Mouse (Mus musculus): ENCODE results near the gene Gm20458.

Gm20458 gene

GRCm38 (mm10) chr2:164505619-164506347 lies 45.0 kb downstream of the Gm20458 start:
- DNase-seq = no peak

- no peak for DNase-seq
Observed at GRCm38 (mm10) chr2:164507811-164508210, 47.0 kb downstream of the Gm20458 start.

- no peak for DNase-seq
Observed at GRCm38 (mm10) chr2:164510621-164511190, 49.9 kb downstream of the Gm20458 start.

GRCm38 (mm10) chr2:164512121-164512909 lies 51.5 kb downstream of the Gm20458 start:
- DNase-seq = no peak

GRCm38 (mm10) chr2:164513389-164513788 lies 52.6 kb downstream of the Gm20458 start:
- DNase-seq = no peak

- no peak for DNase-seq
Observed at GRCm38 (mm10) chr2:164514916-164515315, 54.1 kb downstream of the Gm20458 start.

- DNase-seq = no peak
Observed at GRCm38 (mm10) chr2:164515897-164516296, 55.1 kb downstream of the Gm20458 start.

- no peak for DNase-seq
Observed at GRCm38 (mm10) chr2:164516592-164516991, 55.8 kb downstream of the Gm20458 start.

GRCm38 (mm10) chr2:164517485-164518221 lies 56.9 kb downstream of the Gm20458 start:
- peak; percentile 48 for DNase-seq

- no peak for DNase-seq
Observed at GRCm38 (mm10) chr2:164518266-164519170, 57.8 kb downstream of the Gm20458 start.

- DNase-seq = no peak
Observed at GRCm38 (mm10) chr2:164519171-164519526, 58.4 kb downstream of the Gm20458 start.

- DNase-seq = no peak
Observed at GRCm38 (mm10) chr2:164520782-164521181, 60.0 kb downstream of the Gm20458 start.

- DNase-seq = no peak
Observed at GRCm38 (mm10) chr2:164521841-164522240, 61.1 kb downstream of the Gm20458 start.

GRCm38 (mm10) chr2:164522280-164522679 lies 61.5 kb downstream of the Gm20458 start:
- no peak for DNase-seq

GRCm38 (mm10) chr2:164523301-164523773 lies 62.6 kb downstream of the Gm20458 start:
- DNase-seq = peak; percentile 29

GRCm38 (mm10) chr2:164528557-164528956 lies 67.8 kb downstream of the Gm20458 start:
- DNase-seq = no peak

GRCm38 (mm10) chr2:164531169-164531568 lies 70.4 kb downstream of the Gm20458 start:
- peak; percentile 50 for DNase-seq

- DNase-seq = no peak
Observed at GRCm38 (mm10) chr2:164534315-164534714, 73.5 kb downstream of the Gm20458 start.

- DNase-seq = no peak
Observed at GRCm38 (mm10) chr2:164537003-164537402, 76.2 kb downstream of the Gm20458 start.

All from cerebellum, adult 9-11 months (tissue).